Mouse (Mus musculus) CH12.LX (cell line): ENCODE measurements around the gene Supt16.

Experiments used
- CHD2 ChIP-seq: IDR thresholded peaks from 2 replicates; pipeline ENCODE4 v1.6.1; 2011; ENCODE audit warnings: low read length, improper control_type of control experiment
- CTCF ChIP-seq, 2 experiments: IDR thresholded peaks in 1 of 2; conservative IDR thresholded peaks in 1 of 2; 2 replicates each; pipeline ENCODE4 v1.5.1; 2011 to 2012; ENCODE audit warnings: low read depth in 2 of 2, low read length in 2 of 2, improper control_type of control experiment in 1 of 2, inconsistent platforms in 1 of 2, mild to moderate bottlenecking in 1 of 2, moderate library complexity in 1 of 2
- MAX ChIP-seq: IDR thresholded peaks from 2 replicates; pipeline ENCODE4 v1.6.1; 2011; ENCODE audit warnings: low read length, improper control_type of control experiment
- MAZ ChIP-seq: IDR thresholded peaks from 2 replicates; pipeline ENCODE4 v1.6.1; 2012; ENCODE audit warnings: low read depth, mild to moderate bottlenecking, inconsistent platforms, low read length, improper control_type of control experiment, moderate library complexity
- MEF2A ChIP-seq: IDR thresholded peaks from 2 replicates; pipeline ENCODE4 v1.6.1; 2014; ENCODE audit warnings: low read depth, mild to moderate bottlenecking, inconsistent platforms, low read length, improper control_type of control experiment, borderline replicate concordance
- RAD21 ChIP-seq: IDR thresholded peaks from 2 replicates; pipeline ENCODE4 v1.6.1; 2011; ENCODE audit warnings: low read depth, mild to moderate bottlenecking, low read length, improper control_type of control experiment, moderate library complexity

DNA sequence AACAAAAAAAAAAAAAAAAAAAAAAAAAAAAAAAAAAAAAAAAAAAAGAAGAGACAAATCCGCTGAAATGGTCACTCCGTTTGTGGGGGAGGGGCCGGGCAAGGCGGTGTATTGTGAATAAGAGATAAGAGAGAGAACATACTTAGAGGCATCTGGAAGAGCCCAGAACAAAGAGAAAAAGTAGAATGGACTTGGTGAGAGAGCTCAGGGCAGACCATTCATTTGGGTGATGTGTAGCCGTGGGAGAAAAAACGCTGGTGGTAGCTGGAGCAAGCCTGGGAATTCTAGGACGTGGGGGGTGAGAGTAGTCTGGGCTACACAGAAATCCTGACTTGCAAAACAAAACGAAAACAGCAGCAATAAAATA, 78.8 kb downstream of the Supt16 start:
- TF ChIP-seq MAZ (no peak), CTCF (conservative IDR thresholded peaks at IDR 0.05 in 1 of 2, IDR thresholded peaks at IDR 0.05 in 1 of 2; ENCODE audit: low read depth in 2 of 2, low read length in 2 of 2) (no peak), RAD21 (no peak), MAX (no peak), CHD2 (no peak), MEF2A (no peak)
